Mouse (Mus musculus): ENCODE measurements around the gene Zmynd15. TPM values are rescaled to one million over a fixed set of nuclear protein-coding genes. Genes with fewer than 3 reads are reported as not detected.
"Not testable (repeated sequence)": the region's sequence is repeated elsewhere in the genome, so short reads cannot be mapped to it uniquely, and the experiment has no call there.

Zmynd15 gene
- 1 to 10 TPM; 1.4 to 2.1 TPM for total RNA-seq (2021)

- intact Hi-C loops (cut with DNase I), result no loop called here
- DNase-seq, result no peak
Observed at GRCm38 (mm10) chr11:70458688-70459600, at the start of gene Zmynd15. Gene Zmynd15 (plus strand): TSS chr11:70459433.

DNA sequence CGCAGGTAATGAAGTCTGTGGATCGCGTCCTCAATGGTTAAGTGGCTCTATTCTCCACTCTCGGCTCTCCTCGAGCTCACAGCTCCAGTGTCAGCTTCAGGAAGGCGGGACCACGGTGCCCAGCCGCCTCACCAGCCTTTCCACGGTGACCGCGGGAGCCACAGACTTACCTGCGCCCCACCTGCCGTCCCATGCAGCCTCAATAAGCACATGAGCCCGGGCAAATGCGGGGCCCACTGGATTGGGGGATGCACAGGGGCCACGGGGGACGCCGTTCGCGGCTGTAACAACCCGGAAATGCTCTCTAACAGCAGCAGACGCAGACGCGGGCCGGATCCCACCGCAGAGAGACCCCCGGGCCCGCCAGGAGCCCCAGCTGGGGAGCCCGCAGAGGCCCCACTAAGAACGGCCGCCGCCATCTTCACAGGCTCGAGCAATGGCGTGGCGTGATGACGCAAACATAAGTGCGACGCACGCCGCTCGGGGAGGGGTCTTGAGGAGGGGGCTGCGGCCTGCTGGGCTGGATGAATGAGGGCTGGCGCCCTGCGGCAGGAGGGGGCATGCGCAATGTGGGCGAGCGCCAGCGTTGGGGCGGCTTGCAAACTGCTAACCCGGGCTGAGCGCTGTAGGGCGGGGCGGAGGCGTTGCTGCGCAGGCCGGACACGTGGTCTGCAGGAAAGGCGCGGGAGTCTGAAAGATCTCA is 49.5 kb upstream of the Zmynd15 start, which contains the start of gene Pelp1:
TSS of gene Pelp1 (minus strand) at position 438 of the 703 bp plus-strand sequence.
- peak; percentile 92 to 93 for DNase-seq
- intact Hi-C loops (cut with DNase I), result loop anchor here (5.0 kb wide), 1 partner anchor 348 kb away; no protein-coding TSS in a partner anchor

DNA sequence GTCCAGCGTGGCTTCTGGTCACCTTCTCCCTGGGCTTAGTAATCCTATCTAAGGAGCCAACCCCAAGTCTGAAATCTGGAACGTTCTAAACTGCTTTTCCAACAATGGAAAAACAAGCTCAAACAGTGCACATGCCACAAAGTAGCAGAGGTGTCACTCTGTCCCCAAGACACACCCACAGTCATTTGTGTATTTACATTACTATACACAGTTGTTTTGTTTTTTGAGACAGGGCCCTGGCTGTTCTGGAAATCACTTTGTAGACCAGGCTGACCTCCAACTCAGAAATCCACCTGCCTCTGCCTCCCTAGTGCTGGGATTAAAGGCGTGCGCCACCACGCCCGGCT is 49.0 kb upstream of the Zmynd15 start:
- intact Hi-C loops (cut with DNase I), result loop anchor here (5.0 kb wide), 1 partner anchor 347 kb away; no protein-coding TSS in a partner anchor
- DNase-seq, result no peak

GRCm38 (mm10) chr11:70412591-70412990 is 46.6 kb upstream of the Zmynd15 start:
- intact Hi-C loops (cut with DNase I), result loop anchor here (5.0 kb wide), 1 partner anchor 345 kb away; no protein-coding TSS in a partner anchor
- DNase-seq, result no peak

DNA sequence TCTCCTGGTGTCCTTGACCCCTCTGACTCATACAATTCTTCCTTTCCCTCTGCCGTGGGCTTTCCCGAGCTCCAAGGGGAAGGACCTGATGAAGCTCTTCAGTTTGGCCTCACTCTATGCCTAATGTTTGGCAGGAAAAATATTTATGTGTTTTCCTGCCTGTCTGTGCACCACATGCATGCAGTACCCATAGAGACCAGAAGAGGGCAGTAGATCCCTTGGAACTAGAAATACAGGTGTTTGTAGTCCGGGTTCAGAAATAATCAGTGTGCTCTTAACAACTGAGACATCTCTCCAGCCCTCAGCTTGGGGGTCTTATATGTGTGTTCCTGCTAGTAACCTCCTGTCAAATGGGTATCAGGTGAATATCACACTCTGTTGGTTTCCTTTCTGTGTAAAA is 45.3 kb upstream of the Zmynd15 start:
- intact Hi-C loops (cut with DNase I), result loop anchor here (2.0 to 5.0 kb wide), 2 partner anchors 93 to 343 kb away; no protein-coding TSS in a partner anchor
- DNase-seq, result peak; percentile 73 to 84

- intact Hi-C loops (cut with DNase I), result no loop called here
- DNase-seq, result no peak
Observed at GRCm38 (mm10) chr11:70418199-70418598, 41.0 kb upstream of the Zmynd15 start.

DNA sequence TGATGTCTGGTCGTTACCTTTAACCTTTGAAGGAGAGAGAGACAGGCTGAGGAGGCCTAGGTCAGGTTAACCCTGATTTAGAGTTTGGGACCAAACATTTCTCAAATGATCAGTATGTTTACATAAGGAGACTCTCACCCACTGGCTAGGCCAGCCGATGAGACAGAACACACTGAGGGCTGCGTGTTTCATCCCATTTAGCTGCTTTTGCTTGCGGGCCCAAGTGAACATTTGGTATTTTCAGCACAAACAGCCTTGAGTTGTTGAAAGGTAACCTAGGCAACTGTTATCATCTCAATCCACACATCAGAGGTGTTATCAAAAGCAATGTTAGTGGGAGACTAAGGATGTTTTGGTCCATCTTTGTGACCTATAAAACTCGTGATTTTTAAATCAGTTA is 39.7 kb upstream of the Zmynd15 start:
- intact Hi-C loops (cut with DNase I), result no loop called here
- no peak for DNase-seq

- intact Hi-C loops (cut with DNase I); DNase-seq: not testable (repeated sequence)
Observed at GRCm38 (mm10) chr11:70426598-70426997, 32.6 kb upstream of the Zmynd15 start.

- intact Hi-C loops (cut with DNase I), result loop anchor here (5.0 kb wide), 3 partner anchors 176 to 326 kb away; no protein-coding TSS in a partner anchor
- DNase-seq, result no peak
Observed at GRCm38 (mm10) chr11:70431574-70431973, 27.7 kb upstream of the Zmynd15 start.

DNA sequence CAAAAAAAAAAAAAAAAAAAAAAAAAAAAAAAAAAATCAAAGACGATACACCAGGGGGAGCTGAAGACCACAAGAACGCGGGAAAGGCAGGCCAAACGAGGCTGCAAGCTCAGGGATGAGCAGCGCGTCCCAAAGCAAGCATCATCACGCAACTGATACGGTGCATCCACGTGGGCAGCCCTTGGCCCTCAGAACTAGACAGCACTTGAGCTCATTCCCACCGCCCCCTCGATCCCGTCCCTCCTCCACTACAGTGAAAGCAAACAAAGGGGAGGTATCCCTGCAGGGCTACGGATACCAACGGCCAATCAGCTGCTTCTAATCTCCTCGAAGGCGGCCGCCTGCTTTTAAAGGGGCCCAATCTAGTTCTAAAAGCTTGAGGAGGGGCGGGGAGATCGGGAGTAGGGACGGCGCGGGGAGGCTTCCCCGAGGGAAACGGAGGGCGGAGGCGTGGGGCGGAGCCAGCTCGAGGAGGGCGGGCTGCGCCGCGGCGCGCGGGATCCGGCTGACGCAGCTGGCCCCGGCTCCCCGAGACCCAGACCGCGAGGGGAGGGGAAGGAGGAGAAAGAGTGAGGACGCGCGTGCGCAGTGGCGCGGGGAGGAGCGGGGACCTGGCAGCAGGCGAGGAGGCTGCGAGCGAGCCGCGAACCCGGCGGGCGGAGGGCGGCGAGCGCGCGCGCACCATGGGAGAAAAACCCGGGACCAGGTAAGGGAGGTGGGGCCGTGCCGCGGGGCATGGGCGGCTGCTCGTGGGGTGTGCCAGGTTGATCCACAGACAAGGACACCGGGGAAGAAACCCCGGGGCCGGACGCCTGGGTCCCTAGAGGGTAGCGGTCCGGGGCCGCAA is 27.0 kb upstream of the Zmynd15 start, which contains the start of gene Arrb2:
TSS of gene Arrb2 (plus strand) at position 588 of the 847 bp plus-strand sequence.
- DNase-seq, result peak; percentile 96 to 98
- intact Hi-C loops (cut with DNase I), result loop anchor here (1.0 to 5.0 kb wide), 5 partner anchors 19 to 325 kb away; partner anchors contain the start of gene Med11

DNA sequence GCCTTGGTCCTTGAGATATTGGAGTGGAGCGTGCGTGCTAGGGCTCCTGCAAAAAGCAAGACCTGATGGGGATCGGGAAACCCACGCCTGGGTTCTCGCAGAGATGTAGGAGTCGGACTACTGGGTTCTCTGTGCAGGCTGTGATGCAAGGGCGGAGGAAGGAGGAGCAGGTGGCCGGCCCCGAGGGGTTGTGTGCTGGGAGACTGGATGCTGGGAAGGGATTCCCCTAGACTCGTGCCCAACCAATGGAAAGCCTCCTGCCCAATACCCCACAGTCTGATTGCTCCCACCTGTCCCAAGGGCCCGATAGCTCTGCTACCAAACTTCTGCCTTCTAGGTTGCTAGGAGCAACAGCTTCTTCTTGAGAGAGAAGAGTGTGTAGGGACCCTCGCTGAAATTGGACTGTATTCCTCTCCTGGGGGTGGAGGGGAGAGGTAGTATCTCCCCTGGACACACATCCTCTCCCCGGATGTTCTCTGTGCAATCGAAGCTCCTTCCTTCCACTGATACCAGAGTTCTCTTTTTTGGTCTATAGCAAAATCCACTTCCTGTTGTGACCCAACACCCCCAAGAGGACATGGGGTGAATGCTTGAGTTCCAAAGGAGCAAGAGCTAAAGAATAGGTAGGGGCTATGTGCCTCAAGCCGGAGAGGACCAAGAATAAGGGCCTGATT is 26.2 kb upstream of the Zmynd15 start:
- no peak for DNase-seq

GRCm38 (mm10) chr11:70433569-70433943 is 25.7 kb upstream of the Zmynd15 start:
- peak; percentile 24 to 31 for DNase-seq

More for the DNA sequence above, 26.2 kb upstream of the Zmynd15 start:
- intact Hi-C loops (cut with DNase I), result loop anchor here (1.0 to 5.0 kb wide), 5 partner anchors 18 to 324 kb away; partner anchors contain the start of gene Med11

GRCm38 (mm10) chr11:70433951-70434350 is 25.3 kb upstream of the Zmynd15 start:
- DNase-seq, result no peak
- intact Hi-C loops (cut with DNase I), result loop anchor here (2.0 to 5.0 kb wide), 4 partner anchors 17 to 323 kb away; partner anchors contain the start of gene Med11

More at GRCm38 (mm10) chr11:70433569-70433943, 25.7 kb upstream of the Zmynd15 start:
- intact Hi-C loops (cut with DNase I), result loop anchor here (2.0 to 5.0 kb wide), 4 partner anchors 17 to 324 kb away; partner anchors contain the start of gene Med11

DNA sequence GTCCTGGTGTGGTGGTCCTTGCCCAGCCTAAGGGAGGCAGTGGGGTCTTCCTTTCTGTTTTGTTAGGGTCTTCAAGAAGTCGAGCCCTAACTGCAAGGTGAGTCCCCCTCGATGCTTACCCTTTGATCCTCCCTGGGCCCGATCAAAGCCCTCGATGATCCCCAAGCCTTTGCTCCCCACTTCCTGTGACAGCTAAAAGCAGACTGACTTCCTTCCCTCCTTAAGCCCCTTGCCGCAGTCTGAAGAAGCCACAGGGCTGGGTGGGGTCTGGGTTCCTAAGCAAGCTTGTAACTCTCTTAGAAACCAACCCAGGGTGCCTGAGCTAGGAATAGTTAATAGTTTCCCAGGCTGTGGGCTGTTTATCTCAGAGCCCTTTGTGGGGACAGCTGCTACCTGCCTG is 23.8 kb upstream of the Zmynd15 start:
- DNase-seq, result no peak
- intact Hi-C loops (cut with DNase I), result no loop called here

- no peak for DNase-seq
- intact Hi-C loops (cut with DNase I), result no loop called here
Observed at GRCm38 (mm10) chr11:70437426-70437825, 21.8 kb upstream of the Zmynd15 start.

GRCm38 (mm10) chr11:70438728-70439374 is 20.4 kb upstream of the Zmynd15 start:
- intact Hi-C loops (cut with DNase I), result no loop called here

GRCm38 (mm10) chr11:70440637-70441036 is 18.6 kb upstream of the Zmynd15 start:
- intact Hi-C loops (cut with DNase I), result no loop called here
- no peak for DNase-seq

More at GRCm38 (mm10) chr11:70438728-70439374, 20.4 kb upstream of the Zmynd15 start:
- no peak for DNase-seq

DNA sequence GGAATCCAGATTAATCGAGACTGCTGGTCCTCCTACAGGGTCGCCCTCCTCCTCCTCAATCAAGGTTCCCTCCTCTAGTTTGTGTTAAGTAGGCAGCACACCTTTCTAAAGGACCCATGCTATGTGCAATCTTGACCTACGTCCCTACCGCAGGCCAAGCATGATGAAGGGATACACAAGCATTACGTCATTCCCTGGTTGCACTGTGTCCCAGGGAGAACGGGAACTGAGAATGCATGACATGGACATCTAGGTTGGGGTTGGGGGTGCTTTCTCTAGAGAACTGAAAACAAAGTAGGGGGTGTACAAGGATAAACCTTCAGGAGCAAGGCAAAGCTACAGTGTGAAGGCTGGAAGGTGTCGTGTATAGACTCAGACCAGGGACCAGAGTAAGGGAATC is 17.4 kb upstream of the Zmynd15 start:
- intact Hi-C loops (cut with DNase I), result no loop called here
- DNase-seq, result no peak

- intact Hi-C loops (cut with DNase I), result no loop called here
- no peak for DNase-seq
Observed at GRCm38 (mm10) chr11:70443964-70444363, 15.3 kb upstream of the Zmynd15 start.
